Mouse (Mus musculus) stomach, embryonic 15.5 days (tissue): ENCODE measurements around the gene Pdzrn4. TPM values are rescaled to one million over a fixed set of nuclear protein-coding genes. Genes with fewer than 3 reads are reported as not detected.

ENCODE experiments used
- ATAC-seq: fragments of 200-750 bp; cut with Nextera tagmentation; 2 replicates; pipeline ENCODE4 v1.8.0; 2017; ENCODE audit warnings: low read depth, moderate number of reproducible peaks, moderate TSS enrichment; ENCODE audit not compliant: insufficient read depth, low FRiP score
- H3K27ac ChIP-seq: fragments of 300-500 bp; sonication (generic); 2 replicates; pipeline ENCODE4 v1.5.1; 2015; ENCODE audit warnings: mild to moderate bottlenecking, inconsistent platforms
- H3K27me3 ChIP-seq: fragments of 300-500 bp; sonication (generic); replicated peaks from 2 replicates; pipeline ENCODE4 v1.6.1; 2015; ENCODE audit warnings: inconsistent platforms
- H3K36me3 ChIP-seq: fragments of 300-500 bp; sonication (generic); 2 replicates; pipeline ENCODE4 v1.6.1; 2015; ENCODE audit warnings: inconsistent platforms
- H3K4me1 ChIP-seq: fragments of 300-500 bp; sonication (generic); 2 replicates; pipeline ENCODE4 v1.6.1; 2015; ENCODE audit warnings: inconsistent platforms
- H3K4me2 ChIP-seq: fragments of 300-500 bp; sonication (generic); 2 replicates; pipeline ENCODE4 v1.6.1; 2015; ENCODE audit warnings: mild to moderate bottlenecking, inconsistent platforms
- H3K4me3 ChIP-seq: fragments of 300-500 bp; sonication (generic); replicated peaks from 2 replicates; pipeline ENCODE4 v1.5.1; 2015; ENCODE audit warnings: inconsistent platforms
- H3K9ac ChIP-seq: fragments of 300-500 bp; sonication (generic); 2 replicates; pipeline ENCODE4 v1.6.1; 2015; ENCODE audit warnings: inconsistent platforms
- H3K9me3 ChIP-seq: fragments of 300-500 bp; sonication (generic); 2 replicates; pipeline ENCODE4 v1.6.1; 2016; ENCODE audit warnings: inconsistent platforms
- WGBS: fragments of 180-500 bp; shearing (Covaris S2); methylation state at CpG from one replicate; pipeline ENCODE4 v1.1.7; 2015; 5-methylcytosine and 5-hydroxymethylcytosine counted together
- polyA plus RNA-seq: library from polyadenylated mRNA; unstranded; fragments of >200 nt; fragmentation: Nextera tagmentation; extraction: Ambion mirVana; gene quantifications from 2 replicates; pipeline ENCODE4 v1.2.1, GENCODE M21; 2015

Pdzrn4 gene
- polyA plus RNA-seq, 1 experiment from 2014 or later: 3.8 TPM

- no peaks in the 10 kb centered on the region for H3K9me3 ChIP-seq
- H3K27ac ChIP-seq: no peak overlapping the region
- H3K27me3 ChIP-seq: no peaks in the 10 kb centered on the region
- no peak overlapping the region for H3K9ac ChIP-seq
- H3K36me3 ChIP-seq: no peaks in the 10 kb centered on the region
- no peak for ATAC-seq
- H3K4me2 ChIP-seq: no peak overlapping the region
- no peaks in the 10 kb centered on the region for H3K4me1 ChIP-seq
- 87% methylated on average over 5 of the region's 5 CpGs for WGBS
- H3K4me3 ChIP-seq: no peak overlapping the region
Observed at GRCm38 (mm10) chr15:92676096-92676495, 279.4 kb downstream of the Pdzrn4 start.

DNA sequence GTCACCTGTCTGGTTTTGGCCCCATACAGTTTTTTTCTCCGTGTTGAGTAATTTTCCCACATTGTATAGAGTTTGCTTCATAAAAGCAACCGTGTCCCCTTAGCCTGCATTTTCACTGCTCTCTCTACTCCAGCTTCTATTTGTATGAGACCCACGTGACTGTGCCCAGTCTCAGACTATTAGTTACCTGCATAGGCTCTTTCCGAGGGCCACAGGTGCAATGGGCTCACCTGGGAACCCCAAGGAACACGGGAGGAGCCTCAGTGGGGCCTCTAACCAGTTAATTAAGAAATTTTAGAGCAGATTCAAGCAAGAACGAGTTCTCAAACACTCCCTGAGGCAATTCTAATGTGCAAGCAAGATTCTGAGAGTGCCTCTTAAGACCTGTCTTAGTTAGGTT, 281.7 kb downstream of the Pdzrn4 start:
- no peaks in the 10 kb centered on the region for H3K4me1 ChIP-seq
- no peak overlapping the region for H3K27ac ChIP-seq
- no peaks in the 10 kb centered on the region for H3K27me3 ChIP-seq
- WGBS: 73% methylated on average over 6 of the region's 6 CpGs
- no peak for ATAC-seq
- H3K9me3 ChIP-seq: no peaks in the 10 kb centered on the region
- no peak overlapping the region for H3K9ac ChIP-seq
- no peaks in the 10 kb centered on the region for H3K36me3 ChIP-seq
- H3K4me3 ChIP-seq: no peak overlapping the region
- H3K4me2 ChIP-seq: no peak overlapping the region

DNA sequence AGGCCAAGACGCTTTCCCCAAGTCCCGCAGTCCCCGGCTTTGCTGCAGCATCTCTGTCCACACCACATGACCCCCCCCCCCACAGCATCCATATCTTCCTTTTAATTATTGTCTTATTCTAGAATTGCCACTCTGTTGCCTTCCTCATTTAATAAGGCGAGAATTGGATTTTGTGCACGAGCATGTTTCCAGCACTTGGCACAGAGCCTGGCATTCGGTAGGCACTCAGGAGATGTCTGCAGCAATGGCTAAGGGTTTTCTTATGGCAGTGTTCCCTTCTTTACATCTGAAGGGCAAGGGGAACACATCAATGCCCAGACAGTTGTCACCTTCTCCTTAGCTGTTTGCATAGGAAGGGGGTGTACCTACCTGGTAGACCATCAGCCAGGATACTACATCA, 282.9 kb downstream of the Pdzrn4 start:
- Histone ChIP-seq H3K4me3 (no peak overlapping the region), H3K4me2 (no peak overlapping the region), H3K36me3 (no peaks in the 10 kb centered on the region), H3K27me3 (no peaks in the 10 kb centered on the region), H3K4me1 (no peaks in the 10 kb centered on the region), H3K9me3 (no peaks in the 10 kb centered on the region), H3K9ac (no peak overlapping the region), H3K27ac (no peak overlapping the region)
- ATAC-seq: no peak
- 86% methylated on average over 6 of the region's 6 CpGs for WGBS

GRCm38 (mm10) chr15:92696276-92696956, 299.7 kb downstream of the Pdzrn4 start:
- no peak overlapping the region for H3K4me3 ChIP-seq
- no peaks in the 10 kb centered on the region for H3K9me3 ChIP-seq
- H3K36me3 ChIP-seq: no peaks in the 10 kb centered on the region
- H3K27me3 ChIP-seq: no peaks in the 10 kb centered on the region
- H3K4me1 ChIP-seq: peaks cover 3% of the 10 kb centered on the region; the same call in 1 of the 2 replicates
- 29% methylated on average over 10 of the region's 10 CpGs for WGBS
- no peak overlapping the region for H3K27ac ChIP-seq
- no peak overlapping the region for H3K9ac ChIP-seq
- no peak overlapping the region for H3K4me2 ChIP-seq
- no peak for ATAC-seq

DNA sequence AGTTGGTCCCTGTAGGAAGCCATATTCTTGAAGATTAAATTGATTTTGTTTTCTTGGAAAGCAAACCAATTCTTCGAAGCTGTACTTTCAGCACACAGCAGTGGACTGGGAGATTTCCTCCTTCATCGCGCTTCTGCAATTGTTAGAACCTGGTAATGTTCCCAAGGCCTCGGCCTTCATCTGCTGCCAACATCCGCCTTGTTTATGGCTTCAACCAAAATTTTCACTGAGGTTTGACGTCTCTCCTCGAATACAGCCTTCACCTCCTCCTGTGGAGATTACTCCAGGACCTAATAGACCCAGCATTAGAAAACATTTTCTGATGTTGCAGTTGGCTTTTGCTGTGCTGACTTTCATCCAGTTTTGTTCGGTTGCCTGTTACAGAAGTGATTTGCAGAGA, 307.5 kb downstream of the Pdzrn4 start:
- H3K27me3 ChIP-seq: no peaks in the 10 kb centered on the region
- H3K36me3 ChIP-seq: no peaks in the 10 kb centered on the region
- no peaks in the 10 kb centered on the region for H3K9me3 ChIP-seq
- no peak for ATAC-seq
- WGBS: 76% methylated on average over 8 of the region's 8 CpGs
- H3K27ac ChIP-seq: no peak overlapping the region
- H3K4me3 ChIP-seq: no peak overlapping the region
- H3K4me1 ChIP-seq: no peaks in the 10 kb centered on the region
- no peak overlapping the region for H3K9ac ChIP-seq
- H3K4me2 ChIP-seq: no peak overlapping the region

GRCm38 (mm10) chr15:92738676-92739075, 342.0 kb downstream of the Pdzrn4 start:
- ATAC-seq: no peak
- Histone ChIP-seq H3K27me3 (no peaks in the 10 kb centered on the region), H3K4me3 (no peak overlapping the region), H3K27ac (no peak overlapping the region), H3K4me2 (no peak overlapping the region), H3K9me3 (no peaks in the 10 kb centered on the region), H3K9ac (no peak overlapping the region), H3K4me1 (no peaks in the 10 kb centered on the region), H3K36me3 (no peaks in the 10 kb centered on the region)
- WGBS: 77% methylated on average over 2 of the region's 2 CpGs

GRCm38 (mm10) chr15:92739887-92740286, 343.2 kb downstream of the Pdzrn4 start:
- Histone ChIP-seq H3K27me3 (no peaks in the 10 kb centered on the region), H3K36me3 (no peaks in the 10 kb centered on the region), H3K4me1 (no peaks in the 10 kb centered on the region), H3K27ac (no peak overlapping the region), H3K9me3 (no peaks in the 10 kb centered on the region), H3K4me2 (no peak overlapping the region), H3K4me3 (no peak overlapping the region), H3K9ac (no peak overlapping the region)
- no peak for ATAC-seq
- WGBS: 86% methylated on average over 4 of the region's 4 CpGs

GRCm38 (mm10) chr15:92743624-92744023, 346.9 kb downstream of the Pdzrn4 start:
- H3K36me3 ChIP-seq: no peaks in the 10 kb centered on the region
- H3K9ac ChIP-seq: no peak overlapping the region
- no peaks in the 10 kb centered on the region for H3K27me3 ChIP-seq
- no peaks in the 10 kb centered on the region for H3K9me3 ChIP-seq
- no peaks in the 10 kb centered on the region for H3K4me1 ChIP-seq
- ATAC-seq: no peak
- 73% methylated on average over 6 of the region's 6 CpGs for WGBS
- H3K4me3 ChIP-seq: no peak overlapping the region
- no peak overlapping the region for H3K4me2 ChIP-seq
- no peak overlapping the region for H3K27ac ChIP-seq

DNA sequence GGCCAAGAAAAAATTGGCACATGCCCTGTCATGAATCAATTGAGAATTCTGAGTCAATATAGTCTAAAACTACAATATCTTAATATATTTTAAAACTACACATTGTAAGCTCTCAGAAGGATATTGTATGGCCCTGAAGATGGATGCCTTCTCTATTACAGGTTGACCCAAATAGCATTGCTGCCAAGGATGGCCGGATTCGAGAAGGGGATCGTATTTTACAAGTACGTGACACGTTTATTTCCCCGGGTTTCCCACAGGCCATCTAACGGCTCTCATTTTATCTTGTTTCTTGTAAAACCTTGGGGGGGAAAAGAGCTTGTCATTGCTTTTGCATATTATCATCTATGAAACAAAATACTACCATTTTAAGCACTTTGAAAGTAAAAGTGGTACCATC, 349.4 kb downstream of the Pdzrn4 start:
- Histone ChIP-seq H3K27ac (no peak overlapping the region), H3K4me1 (no peaks in the 10 kb centered on the region), H3K27me3 (no peaks in the 10 kb centered on the region), H3K36me3 (no peaks in the 10 kb centered on the region), H3K4me2 (no peak overlapping the region), H3K9ac (no peak overlapping the region), H3K9me3 (no peaks in the 10 kb centered on the region), H3K4me3 (no peak overlapping the region)
- WGBS: 65% methylated on average over 7 of the region's 7 CpGs
- no peak for ATAC-seq

DNA sequence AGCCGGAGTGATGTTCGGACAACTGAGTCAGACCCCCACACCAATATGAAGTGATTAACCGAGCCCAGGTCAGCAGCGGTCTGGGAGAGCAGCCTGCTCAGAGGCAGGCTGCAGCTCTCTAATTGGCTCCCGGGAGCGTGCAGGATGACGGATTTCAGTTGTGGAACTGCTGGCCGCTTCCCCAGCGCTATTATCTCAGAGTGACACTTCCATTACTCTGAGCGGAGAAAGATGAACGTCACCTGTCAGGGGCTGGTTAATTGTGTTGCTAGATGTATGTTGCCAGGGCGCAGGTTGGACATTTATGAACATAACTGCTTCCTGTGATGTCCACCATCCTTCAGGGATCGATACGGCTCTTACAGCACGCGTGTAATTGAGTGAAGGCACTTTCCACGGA, 355.5 kb downstream of the Pdzrn4 start:
- H3K4me3 ChIP-seq: no peak overlapping the region
- H3K4me1 ChIP-seq: no peaks in the 10 kb centered on the region
- ATAC-seq: no peak
- 56% methylated on average over 17 of the region's 17 CpGs for WGBS
- H3K9me3 ChIP-seq: no peaks in the 10 kb centered on the region
- H3K36me3 ChIP-seq: no peaks in the 10 kb centered on the region
- H3K9ac ChIP-seq: no peak overlapping the region
- H3K4me2 ChIP-seq: no peak overlapping the region
- no peak overlapping the region for H3K27ac ChIP-seq
- no peaks in the 10 kb centered on the region for H3K27me3 ChIP-seq

- 82% methylated on average over 13 of the region's 13 CpGs for WGBS
- no peak overlapping the region for H3K27ac ChIP-seq
- no peak overlapping the region for H3K4me2 ChIP-seq
- no peaks in the 10 kb centered on the region for H3K4me1 ChIP-seq
- H3K9ac ChIP-seq: no peak overlapping the region
- no peak overlapping the region for H3K4me3 ChIP-seq
- H3K27me3 ChIP-seq: no peaks in the 10 kb centered on the region
- no peaks in the 10 kb centered on the region for H3K36me3 ChIP-seq
- no peak for ATAC-seq
- H3K9me3 ChIP-seq: no peaks in the 10 kb centered on the region
Observed at GRCm38 (mm10) chr15:92752578-92752977, 355.9 kb downstream of the Pdzrn4 start.

DNA sequence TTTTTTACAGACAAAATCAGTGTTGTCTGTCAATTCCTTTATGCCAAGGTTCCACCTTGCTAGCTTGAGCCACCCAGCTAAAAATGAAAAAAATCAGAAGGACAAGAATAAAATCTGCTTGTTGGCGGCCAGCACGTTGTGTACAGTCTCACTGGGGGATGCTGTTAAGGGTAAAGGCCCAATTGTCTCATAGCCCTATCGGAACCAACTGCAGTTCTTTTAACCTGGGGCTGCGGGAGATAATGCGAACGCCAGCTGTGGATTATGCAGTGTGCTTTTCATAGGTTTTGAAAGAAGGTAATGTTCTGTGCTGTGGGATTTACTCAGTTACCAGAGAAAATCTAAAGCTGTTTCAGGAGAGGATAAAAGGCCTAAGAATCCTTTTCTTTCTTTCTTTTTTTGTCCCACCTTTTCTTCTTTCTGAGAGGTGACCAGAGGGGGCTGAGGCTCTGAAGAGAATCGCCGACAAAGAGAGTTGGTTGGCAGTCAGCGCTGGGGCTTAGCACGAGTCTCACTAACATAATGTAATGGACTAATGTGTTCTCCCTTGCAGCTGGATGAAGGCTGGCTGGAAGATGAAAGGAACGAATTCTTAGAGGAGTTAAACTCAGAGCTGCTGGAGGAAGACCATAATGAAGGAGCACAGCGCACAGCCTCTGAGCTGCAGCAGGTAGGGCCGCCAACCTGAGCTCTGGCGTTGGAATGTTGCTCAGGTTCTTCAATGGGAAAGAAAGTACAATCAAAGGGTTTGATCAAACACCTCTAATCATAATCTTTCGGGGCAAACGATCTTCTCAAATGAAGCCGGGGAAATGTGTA, 360.6 kb downstream of the Pdzrn4 start:
- H3K4me2 ChIP-seq: no peak overlapping the region
- ATAC-seq: no peak
- 71% methylated on average over 17 of the region's 17 CpGs for WGBS
- no peak overlapping the region for H3K4me3 ChIP-seq
- H3K4me1 ChIP-seq: no peaks in the 10 kb centered on the region
- H3K27me3 ChIP-seq: no peaks in the 10 kb centered on the region
- H3K36me3 ChIP-seq: no peaks in the 10 kb centered on the region
- no peaks in the 10 kb centered on the region for H3K9me3 ChIP-seq
- no peak overlapping the region for H3K27ac ChIP-seq
- H3K9ac ChIP-seq: no peak overlapping the region
